Mouse (Mus musculus) stomach, embryonic 14.5 days (tissue): ENCODE results near the gene Mllt1. TPM values are rescaled to one million over a fixed set of nuclear protein-coding genes. Genes with fewer than 3 reads are reported as not detected.

Experiments used
- ATAC-seq: fragments of 200-750 bp; cut with Nextera tagmentation; 2 replicates; pipeline ENCODE4 v1.8.0; 2017; ENCODE audit warnings: low read depth, moderate TSS enrichment; ENCODE audit not compliant: insufficient number of reproducible peaks, insufficient read depth, low FRiP score
- H3K27ac ChIP-seq: fragments of 300-500 bp; sonication (generic); 2 replicates; pipeline ENCODE4 v1.5.1; 2014; ENCODE audit warnings: mild to moderate bottlenecking, low read length, moderate library complexity, mixed read lengths
- H3K27me3 ChIP-seq: fragments of 300-500 bp; sonication (generic); 2 replicates; pipeline ENCODE4 v1.6.1; 2014; ENCODE audit warnings: low read length, control low read depth, mixed read lengths; ENCODE audit not compliant: control insufficient read depth, insufficient read depth
- H3K36me3 ChIP-seq: fragments of 300-500 bp; sonication (generic); 2 replicates; pipeline ENCODE4 v1.6.1; 2014; ENCODE audit warnings: mild to moderate bottlenecking, control low read depth, low read length, moderate library complexity, mixed read lengths; ENCODE audit not compliant: control insufficient read depth, insufficient read depth
- H3K4me1 ChIP-seq: fragments of 300-500 bp; sonication (generic); 2 replicates; pipeline ENCODE4 v1.6.1; 2014; ENCODE audit warnings: low read length, control low read depth, mixed read lengths; ENCODE audit not compliant: control insufficient read depth, insufficient read depth
- H3K4me2 ChIP-seq: fragments of 300-500 bp; sonication (generic); replicated peaks from 2 replicates; pipeline ENCODE4 v1.6.1; 2014; ENCODE audit warnings: low read depth, low read length, control low read depth
- H3K4me3 ChIP-seq: fragments of 300-500 bp; sonication (generic); 2 replicates; pipeline ENCODE4 v1.5.1; 2014; ENCODE audit warnings: low read depth, low read length, control low read depth
- H3K9ac ChIP-seq: fragments of 300-500 bp; sonication (generic); replicated peaks from 2 replicates; pipeline ENCODE4 v1.6.1; 2014; ENCODE audit warnings: low read depth, mild to moderate bottlenecking, control low read depth, low read length, moderate library complexity, mixed read lengths
- H3K9me3 ChIP-seq: fragments of 300-500 bp; sonication (generic); 2 replicates; pipeline ENCODE4 v1.6.1; 2016; ENCODE audit warnings: low read depth, low read length, control low read depth; ENCODE audit not compliant: control insufficient read depth
- WGBS: fragments of 180-500 bp; shearing (Covaris S2); extraction: QIAGEN DNeasy Blood & Tissue Kit; methylation state at CpG from one replicate; pipeline ENCODE4 v1.1.7; 2014; 5-methylcytosine and 5-hydroxymethylcytosine counted together
- polyA plus RNA-seq: library from polyadenylated mRNA; unstranded; fragments of >200 nt; fragmentation: Nextera tagmentation; extraction: Ambion mirVana; gene quantifications from 2 replicates; pipeline ENCODE4 v1.2.1, GENCODE M21; 2014

Mllt1 gene
- polyA plus RNA-seq, 1 experiment from 2014 or later: 26.8 TPM

- WGBS: 78% methylated on average over 13 of the region's 13 CpGs
These were observed 85.5 kb downstream of the Mllt1 start for GRCm38 (mm10) chr17:56849710-56850109.

GRCm38 (mm10) chr17:56848785-56849184 lies 86.4 kb downstream of the Mllt1 start:
- no peak overlapping the region for H3K4me3 ChIP-seq
- no peaks in the 10 kb centered on the region for H3K9me3 ChIP-seq
- H3K4me2 ChIP-seq: no peak overlapping the region
- no peak overlapping the region for H3K27ac ChIP-seq
- 81% methylated on average over 5 of the region's 5 CpGs for WGBS
- H3K36me3 ChIP-seq: no peaks in the 10 kb centered on the region
- H3K27me3 ChIP-seq: no peaks in the 10 kb centered on the region
- no peaks in the 10 kb centered on the region for H3K4me1 ChIP-seq
- ATAC-seq: no peak
- no peak overlapping the region for H3K9ac ChIP-seq

More at GRCm38 (mm10) chr17:56849710-56850109, 85.5 kb downstream of the Mllt1 start:
- Histone ChIP-seq H3K4me1 (no peaks in the 10 kb centered on the region), H3K4me3 (no peak overlapping the region), H3K9ac (no peak overlapping the region), H3K36me3 (no peaks in the 10 kb centered on the region), H3K9me3 (no peaks in the 10 kb centered on the region), H3K4me2 (no peak overlapping the region), H3K27ac (no peak overlapping the region), H3K27me3 (no peaks in the 10 kb centered on the region)
- ATAC-seq: no peak

GRCm38 (mm10) chr17:56843678-56844077 lies 91.5 kb downstream of the Mllt1 start:
- WGBS: 85% methylated on average over 5 of the region's 5 CpGs
- H3K27me3 ChIP-seq: no peaks in the 10 kb centered on the region
- no peak overlapping the region for H3K4me2 ChIP-seq
- no peak overlapping the region for H3K27ac ChIP-seq
- H3K9me3 ChIP-seq: no peaks in the 10 kb centered on the region
- no peak for ATAC-seq
- H3K36me3 ChIP-seq: no peaks in the 10 kb centered on the region
- no peak overlapping the region for H3K9ac ChIP-seq
- no peaks in the 10 kb centered on the region for H3K4me1 ChIP-seq
- no peak overlapping the region for H3K4me3 ChIP-seq

Other genes with a start within 250 kb of the Mllt1 start
- 444 and 502 TPM in 2 replicates for gene Ndufa11, start 217.6 kb downstream of the Mllt1 start, polyA plus RNA-seq
- 31.3 and 31.7 TPM in 2 replicates for gene Vmac, start 217.4 kb downstream of the Mllt1 start, polyA plus RNA-seq
- 14.1 and 14.4 TPM in 2 replicates for gene Nrtn, start 177.9 kb downstream of the Mllt1 start, polyA plus RNA-seq
- 40.9 and 46.3 TPM in 2 replicates for gene Dus3l, start 170.7 kb downstream of the Mllt1 start, polyA plus RNA-seq
- gene Prr22, start 165.2 kb downstream of the Mllt1 start, polyA plus RNA-seq: 1.1 and 1.6 TPM in 2 replicates
- gene Rfx2, start 104.4 kb downstream of the Mllt1 start, polyA plus RNA-seq: 6.7 TPM in 2 replicates
- gene Acsbg2, start 61.0 kb downstream of the Mllt1 start, polyA plus RNA-seq: not detected in 2 replicates
- 0.35 and 0.76 TPM in 2 replicates for gene 1700061G19Rik, start 59.9 kb downstream of the Mllt1 start, polyA plus RNA-seq
- not detected in 2 replicates for gene Acer1, start 46.7 kb upstream of the Mllt1 start, polyA plus RNA-seq
- 146 and 164 TPM in 2 replicates for gene Clpp, start 54.9 kb upstream of the Mllt1 start, polyA plus RNA-seq
- 41.8 and 43.7 TPM in 2 replicates for gene Alkbh7, start 61.9 kb upstream of the Mllt1 start, polyA plus RNA-seq
- 0.83 and 1.0 TPM in 2 replicates for gene Pspn, start 64.6 kb upstream of the Mllt1 start, polyA plus RNA-seq
- 56.3 and 59.8 TPM in 2 replicates for gene Gtf2f1, start 75.9 kb upstream of the Mllt1 start, polyA plus RNA-seq
- 0.64 and 0.77 TPM in 2 replicates for gene Gm17949, start 76.1 kb upstream of the Mllt1 start, polyA plus RNA-seq
- 45.8 and 46.4 TPM in 2 replicates for gene Khsrp, start 96.1 kb upstream of the Mllt1 start, polyA plus RNA-seq
- gene Slc25a41, start 106.2 kb upstream of the Mllt1 start, polyA plus RNA-seq: 0.28 TPM in 1 of 2 replicates, not detected in the other
- 43.8 and 44.2 TPM in 2 replicates for gene Crb3, start 123.7 kb upstream of the Mllt1 start, polyA plus RNA-seq
- 11.5 and 12.7 TPM in 2 replicates for gene Slc25a23, start 124.4 kb upstream of the Mllt1 start, polyA plus RNA-seq
- 5.0 and 5.3 TPM in 2 replicates for gene Dennd1c, start 143.1 kb upstream of the Mllt1 start, polyA plus RNA-seq
- gene Tubb4a, start 152.4 kb upstream of the Mllt1 start, polyA plus RNA-seq: 33.9 and 34.9 TPM in 2 replicates
- 11.0 and 11.7 TPM in 2 replicates for gene Tnfsf9, start 169.9 kb upstream of the Mllt1 start, polyA plus RNA-seq
- not detected in 2 replicates for gene Cd70, start 214.4 kb upstream of the Mllt1 start, polyA plus RNA-seq